Mouse (Mus musculus) heart, postnatal 0 days (tissue): ENCODE data around the gene Metap2.

ENCODE experiments used
- CTCF ChIP-seq: IDR thresholded peaks from 2 replicates; pipeline ENCODE4 v1.5.1; 2016; ENCODE audit warnings: antibody characterized with exemption, control low read depth, low read depth
- EP300 ChIP-seq: IDR thresholded peaks from 2 replicates; pipeline ENCODE4 v1.6.1; 2016; ENCODE audit warnings: antibody characterized with exemption, low read depth

GRCm38 (mm10) chr10:93889579-93889950, 7.3 kb downstream of the Metap2 start:
- TF ChIP-seq EP300 = no peak
- no peak for TF ChIP-seq CTCF
